Mouse (Mus musculus): ENCODE data around the gene Plcb3. TPM values are rescaled to one million over a fixed set of nuclear protein-coding genes. Genes with fewer than 3 reads are reported as not detected.

Plcb3 gene
- polyA plus RNA-seq (2012; ENCODE audit: low replicate concordance): 19.1 and 35.7 TPM in 2 replicates

DNA sequence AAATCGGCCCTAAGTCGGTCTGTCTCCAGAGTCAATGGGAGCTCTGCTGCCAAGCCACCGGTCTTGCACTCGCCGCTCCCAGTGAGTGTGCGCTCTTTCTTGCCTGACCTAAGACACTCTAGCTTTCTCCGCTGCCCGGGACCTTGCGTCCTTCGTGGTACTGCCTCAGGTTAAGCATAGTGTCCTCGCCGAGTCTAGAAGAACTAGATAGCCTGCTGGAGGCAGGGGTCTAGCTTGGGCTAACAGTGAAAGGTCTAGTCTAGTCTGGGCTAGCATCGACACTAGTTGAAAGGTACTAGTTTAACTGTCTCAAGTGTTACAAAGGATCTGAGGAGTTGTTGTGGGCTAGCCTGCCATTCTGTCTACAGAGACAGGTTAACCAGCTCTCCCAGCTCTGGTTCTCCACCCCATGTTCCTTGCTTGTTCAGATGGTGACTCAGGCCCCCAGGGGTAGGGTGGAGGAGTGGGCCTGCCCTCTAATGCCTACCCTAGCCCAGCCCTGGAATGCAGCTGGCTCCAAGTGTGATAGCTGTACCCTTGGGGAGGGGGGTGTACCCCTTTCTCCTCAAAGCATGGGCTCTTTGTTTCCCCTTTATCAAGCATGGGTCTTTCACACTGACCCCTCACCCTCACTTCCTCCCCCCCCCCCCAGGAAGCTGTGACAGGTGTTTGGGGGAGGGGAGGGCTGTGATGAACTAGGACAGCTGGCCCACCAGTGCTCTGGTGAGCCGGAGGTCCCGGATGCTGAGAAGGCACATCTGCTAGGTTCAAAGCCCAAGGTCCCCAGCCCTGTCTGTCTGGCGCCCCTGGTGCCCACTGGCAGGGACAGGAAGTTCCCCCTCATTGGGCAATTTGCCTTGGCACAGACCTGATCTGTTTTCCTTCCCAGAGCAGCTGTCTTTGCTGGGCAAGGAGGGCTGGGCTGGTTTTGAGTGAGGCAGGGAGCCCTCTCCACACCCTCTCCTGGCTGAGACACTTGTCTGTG is at the start of gene Plcb3:
TSS of gene Plcb3 (minus strand) at position 934 of the 985 bp plus-strand sequence.

DNA sequence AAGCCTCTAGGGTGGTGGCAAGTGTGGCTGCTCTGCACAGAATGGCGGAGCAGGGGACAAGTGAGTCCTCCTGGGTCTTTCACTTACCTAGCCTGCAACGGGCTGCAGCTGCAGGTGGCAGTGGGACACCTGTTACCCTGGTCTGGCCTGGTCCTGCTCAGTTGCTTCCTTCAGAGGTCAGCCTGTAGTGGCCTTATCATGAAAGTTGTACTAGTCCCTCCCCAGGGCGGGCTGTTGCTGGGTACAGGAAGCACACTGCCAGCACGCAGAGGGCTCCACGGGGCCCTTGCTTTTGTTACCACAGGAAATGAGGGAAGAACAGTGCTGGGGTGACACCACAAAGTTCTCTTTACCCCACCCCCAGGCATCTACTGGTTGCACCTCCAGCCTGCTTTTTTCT is 42.9 kb upstream of the Plcb3 start, which contains the start of gene Fermt3:
TSS of gene Fermt3 (minus strand) at position 279 of the 400 bp plus-strand sequence.

DNA sequence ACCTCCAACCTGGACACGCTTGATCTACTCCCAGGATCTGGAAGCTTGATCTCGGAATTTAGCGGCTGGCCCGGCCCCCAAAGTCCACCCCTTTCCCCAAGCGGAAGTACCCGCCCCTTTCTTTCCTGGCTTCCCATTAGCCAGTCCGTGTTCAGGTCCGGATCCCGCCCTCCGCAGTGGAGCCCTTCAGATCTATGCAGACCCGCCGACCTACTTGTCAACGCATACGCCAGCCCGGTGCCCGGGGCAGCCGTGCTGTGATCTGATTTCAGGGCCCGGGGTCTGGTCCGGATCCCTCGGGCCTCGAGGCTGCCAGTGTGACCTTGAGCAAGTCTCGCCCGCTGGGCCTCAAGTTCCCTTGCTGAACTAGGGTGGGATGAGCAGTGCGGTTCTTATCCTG is 19.7 kb upstream of the Plcb3 start, which contains the start of the genes Nudt22 and Trpt1:
TSS of gene Nudt22 (minus strand) at position 112 of the 400 bp plus-strand sequence.
TSS of gene Trpt1 (plus strand) at position 126 of the 400 bp plus-strand sequence.

DNA sequence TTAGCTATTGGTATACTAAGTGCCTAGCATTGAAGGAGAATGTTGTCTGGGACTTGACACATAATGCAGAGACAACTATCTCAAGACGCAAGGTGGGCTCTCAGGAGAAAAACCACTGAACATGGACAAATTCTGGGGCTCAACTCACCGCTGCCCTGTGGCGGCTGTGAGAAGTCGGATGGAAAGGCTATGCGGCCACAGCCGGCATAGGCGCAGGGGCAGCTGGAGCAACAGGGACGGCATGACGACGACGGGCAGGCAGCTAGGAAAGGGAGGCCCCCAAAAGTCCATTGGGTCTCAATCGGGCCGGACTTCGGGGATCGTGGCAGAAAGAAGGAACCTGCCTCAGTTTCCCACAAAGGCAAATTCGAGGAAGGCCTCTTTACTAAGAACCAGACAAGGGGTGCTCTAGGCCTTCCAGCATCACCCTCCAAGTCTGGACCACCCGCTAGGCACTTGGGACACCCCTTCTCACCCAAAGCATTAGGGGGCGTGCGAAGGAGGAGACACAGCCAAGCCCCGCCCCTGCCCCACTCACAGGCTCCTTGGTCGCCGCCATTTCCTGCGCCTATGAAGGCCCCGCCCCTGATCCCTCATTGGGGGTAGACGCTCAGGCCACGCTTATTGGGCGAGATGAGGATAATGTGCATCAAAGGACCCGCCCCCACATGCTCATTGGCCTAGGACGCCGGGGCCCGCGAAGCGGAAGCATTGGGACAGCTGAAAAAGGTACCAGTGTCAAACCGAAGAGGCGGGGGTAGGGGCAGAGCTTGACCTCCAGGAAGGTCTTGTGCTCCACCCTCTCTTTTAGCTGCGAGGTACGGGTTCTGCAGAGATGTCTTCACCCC is 16.0 kb upstream of the Plcb3 start, which contains the start of gene Dnajc4:
TSS of gene Dnajc4 (minus strand) at position 562 of the 848 bp plus-strand sequence.

DNA sequence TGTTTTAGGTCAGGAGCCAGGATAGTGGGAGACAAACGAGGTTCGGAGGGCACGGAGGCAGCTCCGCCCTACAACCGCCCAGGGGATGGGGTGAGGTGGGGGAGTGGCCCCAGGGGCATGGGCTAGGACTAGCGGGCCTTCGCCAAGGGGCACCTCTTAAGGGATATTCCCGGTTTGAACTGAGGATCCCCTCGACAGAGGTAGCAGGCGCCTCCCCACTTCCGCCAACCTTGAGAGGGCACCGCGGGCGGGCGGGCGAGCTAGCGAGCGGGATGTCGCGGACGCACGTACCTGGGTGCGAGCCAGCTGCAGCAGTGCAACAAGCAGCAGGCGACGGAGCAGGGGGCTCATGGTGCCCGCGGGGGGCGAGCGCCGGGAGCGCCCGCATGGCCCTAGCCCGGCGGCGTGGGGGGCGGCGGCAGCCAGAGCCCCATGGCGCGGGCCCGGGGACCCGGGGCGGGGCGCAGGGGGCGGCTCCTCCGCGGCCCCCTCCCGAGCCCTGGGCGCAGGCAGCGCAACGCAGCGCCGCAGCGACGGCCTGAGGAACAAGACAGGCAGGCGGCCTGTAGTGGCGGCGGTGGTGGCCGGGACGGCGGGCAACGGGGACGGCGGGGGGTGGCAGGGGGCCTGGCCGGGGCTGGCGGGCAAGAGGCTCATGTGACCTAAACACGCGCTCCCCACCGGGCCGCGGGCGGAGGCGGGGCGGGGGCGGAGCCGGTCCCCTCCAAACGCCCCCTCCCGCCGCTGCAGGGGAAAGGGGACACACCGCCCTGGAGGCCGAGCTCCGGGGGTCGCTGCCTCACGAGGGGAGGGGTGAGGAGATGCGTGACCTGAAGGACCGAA is 11.0 kb upstream of the Plcb3 start, which contains the start of gene Vegfb:
TSS of gene Vegfb (minus strand) at position 591 of the 843 bp plus-strand sequence.

DNA sequence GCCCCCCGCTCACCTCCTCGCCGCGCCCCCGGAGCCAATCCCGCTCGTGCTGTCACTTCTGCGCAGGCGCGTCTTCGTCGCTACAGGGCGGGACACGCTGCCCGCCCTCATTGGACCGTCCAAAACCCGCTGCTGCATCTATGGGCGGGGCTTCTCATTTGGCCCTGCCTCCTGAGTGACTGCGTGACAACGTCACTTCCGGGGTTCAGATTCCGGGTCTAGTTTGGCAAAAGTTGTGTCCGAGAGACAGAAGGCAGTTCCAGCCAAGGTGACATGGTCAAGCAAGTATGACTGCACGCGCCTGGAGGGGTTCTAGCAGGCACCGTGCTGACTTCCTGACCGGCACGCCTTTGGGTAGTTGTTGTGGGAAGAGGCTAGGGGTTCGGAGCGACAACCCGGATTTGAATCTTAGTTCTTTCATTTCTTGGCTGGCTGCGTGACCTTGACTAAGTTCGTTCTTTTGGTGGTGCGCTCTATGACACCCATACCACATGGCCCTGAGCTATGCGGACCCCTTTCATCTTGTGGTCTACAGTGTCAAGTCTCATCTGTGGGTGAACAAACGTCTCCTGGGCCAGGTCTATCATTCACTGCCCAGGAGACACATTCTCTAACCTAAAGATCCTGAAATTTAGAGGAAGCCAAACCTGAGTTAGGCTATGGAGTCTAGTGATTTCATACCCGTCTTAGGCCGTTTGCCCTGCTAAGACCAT is 4.3 kb upstream of the Plcb3 start, which contains the start of gene Fkbp2:
TSS of gene Fkbp2 (minus strand) at position 121 of the 713 bp plus-strand sequence.

DNA sequence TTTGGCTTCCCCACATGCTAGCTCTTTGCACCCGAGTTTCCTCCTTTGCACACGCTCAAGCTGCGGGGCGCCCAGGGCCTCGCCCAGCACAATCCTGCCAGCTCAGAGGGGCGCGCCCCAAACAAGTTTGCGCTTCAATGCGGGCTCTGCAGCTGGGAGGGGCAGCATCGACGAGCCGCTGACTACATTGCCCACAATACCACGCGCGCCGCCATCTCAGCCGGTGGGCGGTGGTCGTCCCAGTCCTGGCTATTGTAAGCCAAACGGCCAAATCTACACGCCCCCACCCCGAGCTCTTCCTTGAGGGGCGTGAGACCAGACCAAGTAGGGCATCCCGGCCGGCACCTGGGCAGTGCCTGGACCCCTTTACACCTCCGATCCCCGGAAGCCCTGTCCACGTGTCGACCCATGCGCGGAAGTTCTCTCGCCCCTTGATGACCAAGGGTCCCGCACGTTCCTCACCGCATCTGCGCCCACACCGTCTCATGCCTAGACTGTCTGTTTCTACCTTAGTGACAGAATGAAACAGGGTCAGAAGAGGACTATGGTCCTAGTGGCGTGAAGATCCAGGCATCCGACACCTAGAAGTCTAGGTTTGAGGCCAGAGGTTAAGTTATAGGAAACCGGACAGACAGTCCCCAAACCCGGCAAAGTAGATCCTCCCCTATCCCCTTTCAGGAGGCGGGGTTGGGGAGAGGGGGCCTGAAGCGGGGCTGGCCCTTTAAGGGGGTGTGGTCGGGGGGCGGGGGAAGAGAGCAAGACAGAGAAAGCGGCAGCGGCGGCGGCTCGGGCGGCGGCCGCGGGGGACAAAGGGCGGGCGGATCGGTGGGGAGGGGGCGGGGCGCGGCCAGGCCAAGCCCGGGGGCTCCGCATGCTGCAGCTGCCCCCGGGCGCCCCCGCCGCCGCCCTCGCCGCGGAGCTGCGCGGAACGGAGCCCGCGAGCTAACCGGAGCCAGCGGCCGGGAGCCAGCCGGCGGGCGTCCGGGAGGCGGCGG is 1.8 kb downstream of the Plcb3 start, which contains the start of gene Ppp1r14b:
TSS of gene Ppp1r14b (plus strand) at position 758 of the 995 bp plus-strand sequence.

DNA sequence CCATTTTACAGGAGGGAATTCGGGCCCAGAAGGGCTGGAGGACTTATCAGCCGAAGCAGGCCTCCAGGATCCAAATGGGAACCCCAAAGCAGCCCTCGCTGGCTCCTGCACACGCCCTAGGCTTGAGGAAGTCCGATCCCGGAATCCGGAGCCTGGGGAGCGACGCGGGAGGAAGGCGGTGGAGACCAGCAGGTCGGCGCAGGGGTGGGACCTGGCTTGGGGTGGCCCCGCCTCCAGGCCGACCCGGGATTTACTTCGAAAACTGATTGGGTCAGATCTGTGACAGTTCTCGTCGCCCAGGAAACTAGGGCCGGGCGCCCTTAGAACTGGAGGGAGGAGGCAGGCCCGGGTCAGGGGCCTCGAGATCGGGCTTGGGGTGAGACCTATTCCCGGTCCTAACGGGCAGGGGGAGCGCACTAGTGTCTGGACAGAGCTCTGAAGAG is 34.0 kb downstream of the Plcb3 start, which contains the start of gene Gpr137:
TSS of gene Gpr137 (minus strand) at position 232 of the 443 bp plus-strand sequence.

DNA sequence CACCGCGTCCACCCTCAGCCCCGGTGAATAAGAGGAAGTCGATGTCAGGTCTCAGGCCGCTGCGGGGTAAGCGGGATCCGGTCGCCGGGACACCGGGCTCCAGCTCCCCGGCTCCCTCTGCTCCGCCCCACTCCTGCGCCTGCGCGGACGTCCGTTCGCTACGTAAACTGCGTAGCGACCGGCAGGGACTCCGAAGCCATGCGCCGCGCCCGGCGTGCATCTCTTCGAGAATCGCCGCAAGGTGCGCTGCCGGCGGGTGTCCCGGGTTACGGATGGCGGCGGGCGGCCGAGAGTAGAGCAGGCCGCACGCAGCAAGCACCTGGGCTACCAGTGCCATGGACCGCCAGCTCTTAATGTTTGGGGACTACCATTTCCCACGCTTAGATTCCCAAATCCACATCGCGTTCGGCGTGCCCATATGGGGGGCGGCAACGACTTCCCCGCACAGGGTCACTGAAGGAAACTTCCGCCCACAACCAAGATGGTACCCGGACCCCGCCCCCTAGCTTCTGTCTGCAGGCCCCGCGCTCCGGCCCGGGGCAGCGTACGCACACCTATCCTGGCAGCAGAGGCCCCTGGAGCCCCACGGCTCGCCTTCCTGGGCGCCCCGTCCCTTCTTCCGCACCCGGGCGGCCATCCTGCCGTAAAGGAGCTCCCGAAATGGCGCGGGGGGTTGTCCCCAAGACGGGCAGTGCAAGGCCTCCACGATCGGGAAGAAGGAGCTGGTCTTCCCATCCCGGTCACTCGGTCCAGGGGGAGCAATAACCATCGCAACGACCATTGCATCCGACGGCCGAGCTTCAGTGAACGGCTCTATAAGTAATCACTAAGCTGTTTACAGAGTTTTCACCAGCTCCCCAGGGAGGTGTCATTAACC is 34.7 kb downstream of the Plcb3 start, which contains the start of gene Bad:
TSS of gene Bad (plus strand) at position 490 of the 877 bp plus-strand sequence.

DNA sequence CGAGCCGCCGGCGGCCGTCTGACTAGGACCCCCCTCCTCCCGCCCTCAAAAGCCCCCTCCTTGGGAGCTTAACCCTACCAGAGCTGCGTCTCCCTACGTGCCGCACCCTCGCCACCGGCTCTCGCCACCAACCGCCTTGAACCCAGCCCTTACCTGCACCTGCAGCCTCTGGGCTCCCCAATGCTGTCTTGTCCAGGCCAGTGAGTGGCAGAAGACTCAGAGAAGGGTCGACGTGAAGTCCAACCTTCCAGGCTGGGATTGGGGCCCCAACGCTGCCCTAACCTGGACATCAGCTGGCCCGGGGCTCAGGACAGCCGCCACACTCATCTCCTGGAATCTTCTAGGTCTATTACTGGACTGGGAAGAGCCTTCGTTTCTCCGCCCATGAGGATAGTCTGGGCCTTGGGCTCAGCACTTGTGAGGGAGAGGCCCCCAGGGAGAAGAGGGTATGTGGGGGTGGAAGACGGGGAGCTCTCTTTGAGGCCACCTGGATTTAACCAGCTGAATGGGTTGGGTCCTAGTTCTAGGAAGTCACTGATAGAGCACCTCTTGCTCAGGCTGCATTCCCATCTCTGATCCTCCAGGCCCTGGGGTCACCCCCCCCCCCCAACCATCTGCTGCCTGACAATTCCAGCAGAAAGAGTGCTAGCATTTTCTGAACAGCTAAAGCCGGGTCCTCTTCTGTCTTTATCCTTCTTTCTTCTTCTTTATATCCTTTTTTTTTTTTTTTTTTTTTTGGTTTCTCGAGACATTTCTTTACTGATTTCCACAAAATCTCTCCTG is 41.9 kb downstream of the Plcb3 start, which contains the start of gene Kcnk4:
TSS of gene Kcnk4 (minus strand) at position 321 of the 783 bp plus-strand sequence.

DNA sequence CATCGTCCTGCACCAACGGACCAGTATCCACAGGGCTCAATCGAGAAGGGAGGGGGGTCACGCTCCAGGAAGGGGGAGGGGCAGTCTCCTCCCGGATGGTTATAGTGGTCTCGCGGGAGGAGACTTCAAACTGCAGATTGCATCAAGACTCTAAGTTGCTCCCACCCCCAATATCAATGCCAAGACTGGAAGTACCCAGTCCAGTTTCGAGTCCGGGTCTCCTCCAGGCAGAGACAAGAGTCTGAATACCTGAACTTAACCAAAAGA is 51.0 kb downstream of the Plcb3 start, which contains the start of gene Catsperz:
TSS of gene Catsperz (minus strand) at position 74 of the 267 bp plus-strand sequence.

DNA sequence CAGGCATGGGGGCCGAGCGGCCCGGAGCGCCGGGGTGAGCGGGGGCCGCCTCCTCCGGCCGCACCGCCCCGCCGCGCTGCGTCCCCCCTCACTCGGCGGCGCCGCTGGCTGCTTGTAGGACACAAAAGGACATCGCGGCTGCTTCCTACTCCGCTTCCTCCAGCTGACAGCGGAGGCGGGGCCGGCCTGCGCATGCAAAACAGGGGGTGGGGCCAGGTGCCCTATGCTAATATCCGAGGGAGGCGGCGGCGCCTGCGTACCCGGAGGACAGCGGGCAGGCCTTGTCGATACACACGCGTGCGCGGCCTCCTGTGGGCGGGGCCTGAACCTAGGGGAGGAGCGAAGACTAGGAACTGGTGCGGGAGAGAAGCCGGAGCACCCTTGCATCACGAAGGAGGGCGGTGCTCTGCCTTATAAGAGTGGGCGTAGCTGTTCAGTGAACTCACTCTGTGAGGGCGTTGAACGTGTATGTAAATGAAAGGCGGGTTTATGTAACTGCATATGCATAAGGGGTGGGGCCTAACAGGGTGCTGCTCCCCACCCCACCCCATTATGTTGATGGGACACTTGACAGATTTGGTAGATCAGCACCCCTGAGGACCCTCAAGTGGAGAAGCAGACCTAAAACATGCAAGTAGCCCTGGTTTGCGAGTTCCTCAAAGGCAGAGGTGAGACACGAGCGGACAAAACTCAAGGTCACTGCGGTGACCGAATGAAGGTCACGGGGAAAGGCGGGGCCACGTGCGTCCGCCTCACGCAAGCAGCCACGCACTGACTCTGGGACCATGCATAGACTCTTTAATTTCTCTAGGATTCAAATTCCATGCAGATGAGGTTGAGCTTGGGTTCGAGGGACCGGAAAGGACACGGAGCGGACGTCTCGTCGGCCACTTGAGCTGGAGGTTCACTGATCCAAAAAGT is 54.4 kb downstream of the Plcb3 start, which contains the start of gene Esrra:
TSS of gene Esrra (minus strand) at position 167 of the 921 bp plus-strand sequence.

DNA sequence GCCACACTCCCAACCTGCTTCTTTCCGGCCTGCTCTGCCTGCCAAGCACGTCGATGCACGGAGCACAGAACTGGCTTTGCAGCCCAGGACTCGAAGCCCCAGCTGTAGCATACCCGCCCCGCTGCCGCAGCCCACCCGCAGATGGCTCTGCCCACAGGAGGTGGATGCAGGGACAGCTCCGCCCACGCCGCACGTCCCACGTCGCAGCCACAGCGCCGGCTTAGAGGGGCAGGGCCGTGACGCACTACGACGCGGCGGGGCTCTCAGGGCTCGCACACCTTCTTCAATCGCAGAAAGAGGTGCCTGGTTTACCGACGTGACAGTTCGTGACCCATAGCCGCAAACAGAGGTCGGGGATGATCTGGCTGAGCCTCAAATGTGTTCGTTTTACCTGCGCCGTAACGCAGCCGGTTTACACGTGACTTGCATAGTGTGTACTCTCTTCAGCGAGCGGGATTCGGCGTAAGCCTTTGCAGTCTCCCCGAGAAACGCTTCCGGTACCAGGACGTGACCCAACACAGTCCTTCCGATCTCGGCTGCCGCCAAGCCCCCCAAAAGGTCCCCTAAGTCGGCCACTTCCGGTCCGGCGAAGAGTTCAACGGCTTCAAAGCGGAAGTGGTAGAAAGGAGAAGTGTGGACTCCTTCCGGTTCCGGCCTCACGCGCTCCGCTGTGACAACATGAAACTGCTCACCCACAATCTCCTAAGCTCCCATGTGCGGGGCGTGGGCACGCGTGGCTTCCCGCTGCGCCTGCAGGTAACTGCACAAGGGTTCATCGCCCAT is 66.6 kb downstream of the Plcb3 start, which contains the start of the genes Trmt112 and Prdx5:
TSS of gene Trmt112 (plus strand) at position 192 of the 783 bp plus-strand sequence.
TSS of gene Prdx5 (minus strand) at position 600 of the 783 bp plus-strand sequence.

Measured in hematopoietic multipotent progenitor cell, adult 10-12 weeks (in vitro differentiated cells).